Mouse (Mus musculus) thymus, adult 2 months (tissue): ENCODE measurements around the gene Spats2.

Experiments used
- CTCF ChIP-seq: fragments of 200-500 bp; IDR thresholded peaks from 2 replicates; pipeline ENCODE4 v1.5.1; 2012; ENCODE audit warnings: mild to moderate bottlenecking, control low read depth, low read length, moderate library complexity, borderline replicate concordance; ENCODE audit not compliant: control insufficient read depth, poor library complexity, insufficient read depth; ENCODE audit errors: extremely low read depth
- POLR2A ChIP-seq: fragments of 200-500 bp; IDR thresholded peaks from 2 replicates; pipeline ENCODE4 v1.6.1; 2012; ENCODE audit warnings: mild to moderate bottlenecking, low read length, control low read depth, moderate library complexity; ENCODE audit not compliant: control insufficient read depth, poor library complexity, insufficient read depth; ENCODE audit errors: extremely low read depth

- TF ChIP-seq CTCF = no peak
- no peak for TF ChIP-seq POLR2A
Observed at GRCm38 (mm10) chr15:99116539-99116938, 9.2 kb upstream of the Spats2 start.
